Mouse (Mus musculus) monocyte, adult 2 months (primary cell): Measurements from ENCODE around the gene Olfr49.
"Not testable (repeated sequence)": the region's sequence is repeated elsewhere in the genome, so short reads cannot be mapped to it uniquely, and the experiment has no call there.

Experiments
- DNase-seq, 2 experiments: peaks; one replicate each; pipeline ENCODE4 v3.0.0; 2022; ENCODE audit warnings: low spot score in 2 of 2, low read depth in 1 of 2

The Olfr49 gene

GRCm38 (mm10) chr14:54232143-54232542, 52.6 kb downstream of the Olfr49 start:
- DNase-seq, result no peak

DNA sequence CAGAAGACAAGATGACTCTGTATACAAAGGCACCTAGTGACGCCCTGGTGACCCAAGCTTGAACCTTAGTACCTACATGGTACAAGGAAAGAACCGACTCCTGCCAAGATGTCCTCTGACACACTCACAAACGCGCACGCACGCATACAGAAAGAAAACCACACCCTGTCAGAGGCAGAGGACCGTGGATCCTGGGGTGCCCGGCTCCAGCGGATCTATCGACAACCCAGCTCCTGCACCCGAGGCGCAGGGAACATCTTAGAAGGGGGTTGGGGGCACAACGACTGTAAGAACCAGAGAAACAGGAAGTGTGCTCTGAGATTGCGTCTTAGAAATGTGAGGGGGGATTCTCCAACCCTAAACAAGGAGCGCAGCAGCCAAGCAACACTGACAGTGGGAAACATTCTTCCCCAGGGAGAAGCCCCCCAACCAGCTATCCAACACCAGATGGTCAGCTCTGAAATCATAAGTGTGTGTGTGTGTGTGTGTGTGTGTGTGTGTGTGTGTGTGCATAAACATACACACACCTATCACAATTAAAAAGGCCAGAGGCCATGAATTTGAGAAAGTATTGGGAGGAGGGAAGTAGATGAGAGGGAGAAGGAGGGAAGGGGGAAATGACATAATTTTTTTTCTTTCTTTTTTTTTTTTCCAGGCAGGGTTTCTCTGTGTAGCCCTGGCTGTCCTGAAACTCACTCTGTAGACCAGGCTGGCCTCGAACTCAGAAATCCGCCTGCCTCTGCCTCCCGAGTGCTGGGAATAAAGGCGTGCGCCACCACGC, 53.4 kb downstream of the Olfr49 start:
- DNase-seq, result no peak

DNA sequence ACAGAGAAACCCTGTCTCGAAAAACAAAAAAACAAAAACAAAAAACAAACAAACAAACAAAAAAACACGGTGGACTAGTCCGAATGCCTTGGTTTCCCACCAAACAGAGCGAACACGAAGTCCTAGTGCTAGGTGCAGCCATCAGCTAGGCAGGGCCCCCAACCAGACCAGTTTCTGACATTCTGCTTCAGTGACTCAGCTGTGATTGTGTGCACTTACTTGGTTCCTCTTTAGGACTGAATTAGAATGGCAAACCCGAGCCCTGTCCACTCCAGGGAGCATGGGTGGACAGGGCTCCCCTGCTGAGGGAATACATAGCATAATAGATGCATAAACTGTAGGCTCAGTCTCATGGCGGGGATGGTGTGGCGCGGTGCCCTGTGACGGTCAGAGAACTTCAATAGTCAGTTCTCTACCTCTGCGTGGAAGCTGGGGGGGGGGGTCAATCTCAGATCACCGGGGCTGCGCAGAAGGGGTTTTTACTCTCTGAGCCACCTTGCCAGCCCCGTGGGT, 54.0 kb downstream of the Olfr49 start:
- peak in 1 of 2 experiments; percentile 20 for DNase-seq

DNA sequence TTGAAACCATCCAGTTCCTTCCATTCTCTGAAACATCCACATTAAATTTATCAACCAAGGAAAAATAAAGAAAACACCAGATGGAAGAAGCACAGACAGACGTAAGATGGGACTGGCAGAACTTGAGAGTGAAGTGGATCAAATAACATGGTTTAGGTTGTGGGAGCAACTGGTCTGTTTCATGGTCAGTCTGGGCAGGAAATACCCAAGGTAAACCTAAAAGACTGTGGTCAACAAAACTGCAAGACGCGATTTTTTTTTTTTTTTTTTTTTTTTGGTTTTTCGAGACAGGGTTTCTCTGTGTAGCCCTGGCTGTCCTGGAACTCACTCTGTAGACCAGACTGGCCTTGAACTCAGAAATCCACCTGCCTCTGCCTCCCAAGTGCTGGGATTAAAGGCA, 54.9 kb downstream of the Olfr49 start:
- DNase-seq, result not testable (repeated sequence)

DNA sequence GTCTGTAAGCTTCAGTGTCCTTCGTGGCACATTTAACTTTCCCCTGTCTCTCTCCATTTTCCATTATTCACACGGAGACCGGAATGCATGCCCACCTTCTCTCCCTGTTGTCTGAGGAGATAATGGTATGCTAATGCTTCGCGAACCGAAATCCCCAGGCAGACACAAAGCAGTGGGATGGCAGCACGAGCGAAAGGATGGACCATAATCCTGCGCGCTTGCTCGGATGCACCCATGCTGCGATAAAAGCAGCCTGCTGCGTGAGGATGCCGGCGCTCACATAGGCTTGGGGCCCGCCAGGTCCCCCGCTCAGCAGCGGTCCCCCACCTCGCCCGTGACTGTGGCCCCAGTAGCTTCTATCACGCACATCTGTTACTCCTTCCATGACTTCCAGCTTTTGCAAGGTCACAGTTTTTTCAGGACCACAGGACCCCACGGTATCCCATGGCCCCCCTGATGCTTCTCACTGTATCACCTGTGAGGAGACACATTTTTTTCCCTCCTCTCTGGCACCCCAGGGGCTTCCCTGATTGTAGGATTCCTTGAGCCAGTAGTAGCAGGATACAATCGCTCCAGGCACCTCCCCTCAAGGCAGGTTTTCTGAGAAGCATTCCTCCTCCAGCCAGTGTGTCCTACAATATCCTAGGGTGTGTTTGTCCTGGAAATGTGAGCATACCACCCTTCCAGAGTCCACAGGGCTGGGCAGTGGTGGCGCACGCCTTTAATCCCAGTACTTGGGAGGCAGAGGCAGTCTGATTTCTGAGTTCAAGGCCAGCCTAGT, 55.6 kb downstream of the Olfr49 start:
- no peak for DNase-seq

DNA sequence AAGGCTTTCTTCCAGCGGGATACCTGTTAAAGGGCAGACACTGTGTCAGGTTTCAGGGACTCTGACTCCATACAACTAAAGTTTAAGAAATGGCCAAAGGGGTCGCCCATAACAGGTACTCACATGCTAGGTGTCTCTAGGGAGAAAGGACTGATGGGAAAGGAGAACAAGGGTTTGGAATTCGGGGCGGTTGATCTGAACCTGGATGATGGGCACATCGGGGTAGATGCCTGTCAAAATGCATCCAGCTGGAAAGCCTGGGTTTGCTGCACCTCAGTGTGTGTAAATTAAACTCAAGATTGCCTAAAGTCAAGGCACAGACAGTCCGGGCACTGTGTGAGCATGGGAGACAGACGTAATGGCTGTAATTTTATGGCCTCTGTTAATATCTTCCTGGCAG, 56.2 kb downstream of the Olfr49 start:
- no peak for DNase-seq
